Mouse (Mus musculus) limb, embryonic 13.5 days (tissue): Measurements from ENCODE around the gene Ctdnep1. TPM values are rescaled to one million over a fixed set of nuclear protein-coding genes. Genes with fewer than 3 reads are reported as not detected.

Experiments
- ATAC-seq: fragments of 200-750 bp; cut with Nextera tagmentation; 2 replicates; pipeline ENCODE4 v1.8.0; 2017; ENCODE audit warnings: low read depth, moderate number of reproducible peaks, moderate TSS enrichment; ENCODE audit not compliant: low FRiP score
- H3K27ac ChIP-seq: fragments of 300-500 bp; sonication (generic); 2 replicates; pipeline ENCODE4 v1.5.1; 2015; ENCODE audit warnings: inconsistent platforms, mild to moderate bottlenecking, moderate library complexity
- H3K27me3 ChIP-seq: fragments of 300-500 bp; sonication (generic); 2 replicates; pipeline ENCODE4 v1.6.1; 2015; ENCODE audit warnings: mild to moderate bottlenecking, inconsistent platforms
- H3K36me3 ChIP-seq: fragments of 300-500 bp; sonication (generic); 2 replicates; pipeline ENCODE4 v1.6.1; 2015; ENCODE audit warnings: inconsistent platforms, mild to moderate bottlenecking, moderate library complexity
- H3K4me1 ChIP-seq: fragments of 300-500 bp; sonication (generic); 2 replicates; pipeline ENCODE4 v1.6.1; 2015; ENCODE audit warnings: inconsistent platforms
- H3K4me2 ChIP-seq: fragments of 300-500 bp; sonication (generic); replicated peaks from 2 replicates; pipeline ENCODE4 v1.6.1; 2015; ENCODE audit warnings: inconsistent platforms, mild to moderate bottlenecking, moderate library complexity
- H3K4me3 ChIP-seq: fragments of 300-500 bp; sonication (generic); 2 replicates; pipeline ENCODE4 v1.5.1; 2015; ENCODE audit warnings: moderate library complexity, mild to moderate bottlenecking, inconsistent platforms
- H3K9ac ChIP-seq: fragments of 300-500 bp; sonication (generic); 2 replicates; pipeline ENCODE4 v1.6.1; 2015; ENCODE audit warnings: mild to moderate bottlenecking, inconsistent platforms
- H3K9me3 ChIP-seq: fragments of 300-500 bp; sonication (generic); 2 replicates; pipeline ENCODE4 v1.6.1; 2016; ENCODE audit warnings: inconsistent platforms
- whole genome bisulfite sequencing: fragments of 180-500 bp; shearing (Covaris S2); methylation state at CpG from one replicate; pipeline ENCODE4 v1.1.7; 2015; 5-methylcytosine and 5-hydroxymethylcytosine counted together
- polyA plus RNA-seq: library from polyadenylated mRNA; unstranded; fragments of >200 nt; fragmentation: Nextera tagmentation; extraction: Ambion mirVana; gene quantifications from 2 replicates; pipeline ENCODE4 v1.2.1, GENCODE M21; 2015

Gene Ctdnep1
- polyA plus RNA-seq, 1 experiment from 2014 or later, result 30.8 TPM

- H3K4me2 ChIP-seq, result peak overlapping the region; percentile 72
- H3K36me3 ChIP-seq, result peaks cover 54% of the 10 kb centered on the region
- under 1% methylated on average over 15 of the region's 15 CpGs for WGBS
- H3K4me1 ChIP-seq, result peaks cover 30% of the 10 kb centered on the region
- no peaks in the 10 kb centered on the region for H3K27me3 ChIP-seq
- peak overlapping the region; percentile 90 for H3K27ac ChIP-seq
- peak overlapping the region; percentile 80 for H3K4me3 ChIP-seq
- H3K9me3 ChIP-seq, result no peaks in the 10 kb centered on the region
- peak overlapping the region; percentile 89 for H3K9ac ChIP-seq
- 0 out of 2 replicates have a peak, but pooled peaks have one; percentile 0 for ATAC-seq
Measured at GRCm38 (mm10) chr11:69991711-69992110, 10.8 kb downstream of the Ctdnep1 start.

- Histone ChIP-seq H3K4me3 (peak overlapping the region; percentile 80), H3K9me3 (no peaks in the 10 kb centered on the region), H3K4me2 (peak overlapping the region; percentile 72), H3K9ac (peak overlapping the region; percentile 89), H3K27ac (no peak overlapping the region), H3K36me3 (peaks cover 47% of the 10 kb centered on the region), H3K27me3 (no peaks in the 10 kb centered on the region), H3K4me1 (peaks cover 31% of the 10 kb centered on the region)
- no peak for ATAC-seq
- WGBS, result 84% methylated on average over 10 of the region's 10 CpGs
Measured at GRCm38 (mm10) chr11:69992396-69992795, 11.4 kb downstream of the Ctdnep1 start.

- Histone ChIP-seq H3K27me3 (no peaks in the 10 kb centered on the region), H3K9ac (peak overlapping the region; percentile 89; the same call in 1 of the 2 replicates), H3K4me2 (peak overlapping the region; percentile 72)
Measured at GRCm38 (mm10) chr11:69992932-69993331, 12.0 kb downstream of the Ctdnep1 start.

GRCm38 (mm10) chr11:69994401-69995090 is 13.6 kb downstream of the Ctdnep1 start:
- Histone ChIP-seq H3K9me3 (no peaks in the 10 kb centered on the region), H3K4me3 (peak overlapping the region; percentile 98; the same call in 1 of the 2 replicates), H3K4me2 (peak overlapping the region; percentile 62), H3K9ac (no peak overlapping the region), H3K27ac (no peak overlapping the region), H3K36me3 (peaks cover 46% of the 10 kb centered on the region), H3K4me1 (peaks cover 46% of the 10 kb centered on the region), H3K27me3 (no peaks in the 10 kb centered on the region)
- WGBS, result 86% methylated on average over 11 of the region's 11 CpGs
- ATAC-seq, result no peak

More at GRCm38 (mm10) chr11:69992932-69993331, 12.0 kb downstream of the Ctdnep1 start:
- no peak for ATAC-seq
- Histone ChIP-seq H3K9me3 (no peaks in the 10 kb centered on the region), H3K27ac (no peak overlapping the region), H3K36me3 (peaks cover 46% of the 10 kb centered on the region), H3K4me3 (peak overlapping the region; percentile 80), H3K4me1 (peaks cover 36% of the 10 kb centered on the region)
- 88% methylated on average over 3 of the region's 3 CpGs for WGBS

- WGBS, result under 1% methylated on average over 36 of the region's 36 CpGs
- H3K9ac ChIP-seq, result peak within 1 kb of the TSS; percentile 98
- H3K27ac ChIP-seq, result peak within 1 kb of the TSS; percentile 98
- no peaks in the 10 kb centered on the region for H3K27me3 ChIP-seq
- peaks cover 44% of the 10 kb centered on the region for H3K36me3 ChIP-seq
- no peaks in the 10 kb centered on the region for H3K9me3 ChIP-seq
- peak within 1 kb of the TSS; percentile 62 for H3K4me2 ChIP-seq
- peak; percentile 85 for ATAC-seq
- peak within 1 kb of the TSS; percentile 98 for H3K4me3 ChIP-seq
- peaks cover 45% of the 10 kb centered on the region for H3K4me1 ChIP-seq
Measured at GRCm38 (mm10) chr11:69995391-69995960, 14.5 kb downstream of the Ctdnep1 start, which contains the start of gene Phf23. Phf23 (plus strand) TSS chr11:69995777.

- under 1% methylated on average over 65 of the region's 66 CpGs for WGBS
- ATAC-seq, result no peak
- Histone ChIP-seq H3K36me3 (peaks cover 44% of the 10 kb centered on the region), H3K4me3 (peak overlapping the region; percentile 98), H3K27me3 (no peaks in the 10 kb centered on the region), H3K4me1 (peaks cover 44% of the 10 kb centered on the region), H3K27ac (peak overlapping the region; percentile 98), H3K4me2 (peak overlapping the region; percentile 62), H3K9ac (peak overlapping the region; percentile 98), H3K9me3 (no peaks in the 10 kb centered on the region)
Measured at GRCm38 (mm10) chr11:69996161-69997061, 15.5 kb downstream of the Ctdnep1 start.

- Histone ChIP-seq H3K36me3 (peaks cover 44% of the 10 kb centered on the region), H3K4me3 (peak overlapping the region; percentile 98), H3K4me1 (peaks cover 51% of the 10 kb centered on the region), H3K27ac (peak overlapping the region; percentile 98), H3K4me2 (peak overlapping the region; percentile 62), H3K27me3 (no peaks in the 10 kb centered on the region), H3K9me3 (no peaks in the 10 kb centered on the region), H3K9ac (peak overlapping the region; percentile 98)
- WGBS, result 0% methylated on average over 19 of the region's 44 CpGs
- ATAC-seq, result peak; percentile 37
Measured at GRCm38 (mm10) chr11:69997070-69997509, 16.1 kb downstream of the Ctdnep1 start.

GRCm38 (mm10) chr11:69998567-69999491 is 17.9 kb downstream of the Ctdnep1 start:
- Histone ChIP-seq H3K27me3 (no peaks in the 10 kb centered on the region), H3K27ac (no peak overlapping the region), H3K9me3 (no peaks in the 10 kb centered on the region), H3K9ac (peak overlapping the region; percentile 6; the same call in 1 of the 2 replicates), H3K4me1 (peaks cover 59% of the 10 kb centered on the region), H3K4me3 (peak overlapping the region; percentile 98; the same call in 1 of the 2 replicates), H3K4me2 (no peak overlapping the region), H3K36me3 (peaks cover 35% of the 10 kb centered on the region)
- no peak for ATAC-seq
- 92% methylated on average over 27 of the region's 27 CpGs for WGBS

- Histone ChIP-seq H3K27ac (no peak overlapping the region), H3K9me3 (no peaks in the 10 kb centered on the region), H3K4me3 (peak overlapping the region; percentile 81), H3K9ac (no peak overlapping the region), H3K36me3 (peaks cover 30% of the 10 kb centered on the region), H3K4me1 (peaks cover 55% of the 10 kb centered on the region), H3K4me2 (peak overlapping the region; percentile 96; the same call in 1 of the 2 replicates), H3K27me3 (no peaks in the 10 kb centered on the region)
- WGBS, result 60% methylated on average over 8 of the region's 8 CpGs
- ATAC-seq, result no peak
Measured at GRCm38 (mm10) chr11:69999666-70000065, 18.7 kb downstream of the Ctdnep1 start.

GRCm38 (mm10) chr11:70000396-70000898 is 19.5 kb downstream of the Ctdnep1 start, which contains the start of gene Dvl2:
Dvl2 (plus strand) TSS chr11:70000595.
- Histone ChIP-seq H3K27me3 (no peaks in the 10 kb centered on the region), H3K9ac (peak within 1 kb of the TSS; percentile 84), H3K4me1 (peaks cover 53% of the 10 kb centered on the region), H3K27ac (peak within 1 kb of the TSS; percentile 96), H3K36me3 (peaks cover 36% of the 10 kb centered on the region), H3K4me3 (peak within 1 kb of the TSS; percentile 81), H3K9me3 (no peaks in the 10 kb centered on the region), H3K4me2 (peak within 1 kb of the TSS; percentile 96)
- peak; percentile 62 for ATAC-seq
- under 1% methylated on average over 48 of the region's 48 CpGs for WGBS
